Mouse (Mus musculus) CH12.LX (cell line): Measurements from ENCODE around the gene Cphx3. TPM values are rescaled to one million over a fixed set of nuclear protein-coding genes. Genes with fewer than 3 reads are reported as not detected.
"Not testable (repeated sequence)": the region's sequence is repeated elsewhere in the genome, so short reads cannot be mapped to it uniquely, and the experiment has no call there.

Source experiments
- DNase-seq: peaks from one replicate; pipeline ENCODE4 v3.0.0-alpha.2; 2013; ENCODE audit errors: extremely low read depth
- H3K27ac ChIP-seq: 2 replicates; pipeline ENCODE4 v1.5.1; 2012; ENCODE audit warnings: low read depth, mild to moderate bottlenecking, control low read depth, moderate library complexity; ENCODE audit not compliant: insufficient read depth
- H3K27me3 ChIP-seq: replicated peaks from 2 replicates; pipeline ENCODE3; 2012; ENCODE audit warnings: inconsistent platforms
- H3K36me3 ChIP-seq, 2 experiments: replicated peaks in 1 of 2; 2 replicates each; pipeline versions ENCODE3 to v1.6.1; 2012; ENCODE audit warnings: inconsistent platforms in 1 of 2, low read length in 1 of 2, mild to moderate bottlenecking in 1 of 2, mixed read lengths in 1 of 2, moderate library complexity in 1 of 2; ENCODE audit not compliant: control insufficient read depth in 1 of 2, insufficient read depth in 1 of 2
- H3K4me1 ChIP-seq, 2 experiments: 2 replicates each; pipeline ENCODE4 v1.6.1; 2012; ENCODE audit warnings: inconsistent platforms in 1 of 2, moderate library complexity in 1 of 2; ENCODE audit not compliant: insufficient read depth in 2 of 2, control insufficient read depth in 1 of 2
- H3K4me2 ChIP-seq: 2 replicates; pipeline ENCODE4 v1.6.1; 2012; ENCODE audit warnings: low read depth, mild to moderate bottlenecking, control low read depth; ENCODE audit not compliant: poor library complexity, insufficient read depth, severe bottlenecking
- H3K4me3 ChIP-seq, 3 experiments: fragments of 150-350 bp in 1 of 3; sonication (generic) in 1 of 3; replicated peaks in 1 of 3; 2 replicates each; pipeline versions ENCODE3 to v1.5.1; 2011 to 2012; ENCODE audit warnings: low read depth in 2 of 3, low read length in 2 of 3, mild to moderate bottlenecking in 2 of 3, moderate library complexity in 2 of 3, control low read depth in 1 of 3, improper control_type of control experiment in 1 of 3, inconsistent platforms in 1 of 3, mixed read lengths in 1 of 3; ENCODE audit not compliant: poor library complexity in 1 of 3
- H3K79me2 ChIP-seq: replicated peaks from 2 replicates; pipeline ENCODE4 v1.6.1; 2012; ENCODE audit warnings: mild to moderate bottlenecking, moderate library complexity; ENCODE audit not compliant: control insufficient read depth, poor library complexity, insufficient read depth, severe bottlenecking; ENCODE audit errors: extremely low read depth
- H3K9ac ChIP-seq: 2 replicates; pipeline ENCODE4 v1.6.1; 2012; ENCODE audit warnings: low read depth, mild to moderate bottlenecking, control low read depth, moderate library complexity; ENCODE audit not compliant: insufficient read depth
- H3K9me3 ChIP-seq: replicated peaks from 2 replicates; pipeline ENCODE3; 2012; ENCODE audit warnings: low read length, inconsistent platforms, mixed read lengths
- dilution Hi-C: fragments of 300-500 bp; cut with MboI; formaldehyde crosslinking; loops from 2 replicates; pipeline ENCODE4 v1.14.3; 2020; ENCODE audit warnings: low sequenced_read_pairs; ENCODE audit not compliant: extremely low pct_unique_long_range_greater_than_20kb, extremely low pct_ligation_motif_present
- in situ Hi-C: fragments of 300-500 bp; cut with MboI; formaldehyde crosslinking; loops from 3 replicates; pipeline ENCODE4 v1.14.3; 2019; ENCODE audit warnings: low sequenced_read_pairs, low pct_ligation_motif_present, low pct_unique_long_range_greater_than_20kb, mixed read lengths
- polyA plus RNA-seq: library from polyadenylated mRNA; unstranded; fragments of >175 nt; gene quantifications from 2 replicates; pipeline ENCODE4 v1.2.1, GENCODE M21; 2012; ENCODE audit warnings: low read depth; ENCODE audit not compliant: insufficient read length
- total RNA-seq, 2 experiments: library from RNA; depleted of rRNA; stranded (reverse); fragments of 300-350 nt in 1 of 2; fragments of >200 nt in 1 of 2; gene quantifications; 2 replicates each; pipeline ENCODE4 v1.2.3; 2012 to 2014

The Cphx3 gene
- total and polyA plus RNA-seq, 3 experiments: not detected

DNA sequence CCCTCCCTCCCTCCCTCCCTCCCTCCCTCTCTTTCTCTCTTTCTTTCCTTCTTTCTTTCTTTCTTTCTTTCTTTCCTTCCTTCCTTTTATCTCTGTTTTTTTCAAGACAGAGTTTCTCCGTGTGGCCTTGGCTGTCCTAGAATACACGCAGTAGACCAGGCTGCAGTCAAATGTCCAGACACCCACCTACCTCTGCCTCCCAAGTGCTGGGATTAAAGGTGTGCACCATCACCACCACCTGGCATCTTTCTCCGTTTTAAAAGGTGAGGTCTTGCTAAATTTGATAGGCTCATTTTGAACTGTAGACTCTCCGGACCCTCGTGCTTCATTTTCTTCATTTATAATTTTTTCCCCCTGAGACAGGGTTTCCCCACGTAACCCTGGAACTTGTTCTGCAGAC lies 881 bp upstream of the Cphx3 start, which contains the start of gene Cphx2:
Gene Cphx2 (plus strand): TSS at position 301 of the 400 bp plus-strand sequence.
- H3K79me2 ChIP-seq, dilution Hi-C loops: not testable (repeated sequence)

DNA sequence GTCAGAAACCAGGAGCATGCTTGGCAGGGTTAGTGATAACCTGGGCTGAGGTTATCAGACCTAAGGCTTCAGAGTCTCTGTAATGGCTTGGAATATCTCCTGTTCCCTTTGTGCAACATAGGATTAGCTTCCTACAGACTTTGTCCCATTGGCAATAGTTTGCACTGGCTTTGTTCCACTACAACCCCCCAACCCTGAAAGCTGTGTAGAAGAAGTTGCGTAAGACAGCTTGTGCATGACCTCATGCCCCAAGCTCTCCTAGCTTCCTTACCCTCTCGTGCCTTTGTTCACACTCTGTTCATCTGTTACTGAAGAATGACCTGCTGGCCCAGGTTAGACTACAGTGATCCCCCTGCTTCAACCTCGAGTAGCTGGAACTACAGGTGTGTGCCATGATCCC lies 15.5 kb downstream of the Cphx3 start:
- in situ Hi-C loops, H3K36me3 ChIP-seq, H3K4me2 ChIP-seq, H3K9me3 ChIP-seq, H3K4me3 ChIP-seq, H3K79me2 ChIP-seq, H3K27ac ChIP-seq, dilution Hi-C loops, H3K27me3 ChIP-seq, H3K4me1 ChIP-seq, DNase-seq, H3K9ac ChIP-seq: not testable (repeated sequence)

More for the DNA sequence above, 881 bp upstream of the Cphx3 start, which contains the start of gene Cphx2:
- H3K4me3 ChIP-seq, H3K9ac ChIP-seq, H3K27me3 ChIP-seq, DNase-seq, H3K9me3 ChIP-seq, H3K4me2 ChIP-seq, H3K36me3 ChIP-seq, in situ Hi-C loops, H3K27ac ChIP-seq, H3K4me1 ChIP-seq: not testable (repeated sequence)

DNA sequence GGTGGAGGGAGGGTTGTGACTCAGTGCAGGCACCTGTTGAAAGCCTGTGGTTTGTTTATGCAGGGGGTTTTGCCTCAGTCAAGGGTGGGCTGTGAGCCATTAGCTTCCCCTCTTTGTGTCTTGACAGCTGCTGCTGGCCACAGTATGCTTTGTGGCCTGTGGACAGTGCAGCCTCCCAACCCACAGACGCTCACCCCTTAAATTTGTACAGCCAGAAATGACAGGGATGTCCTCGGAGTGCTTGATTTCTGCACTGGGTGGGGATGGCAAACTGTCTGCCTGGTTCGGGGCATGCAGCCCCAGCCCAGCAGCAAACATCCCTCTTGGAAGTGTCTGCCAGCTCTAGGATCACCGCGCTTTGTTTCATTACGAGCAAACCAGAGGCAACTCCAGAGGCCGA lies 36.1 kb downstream of the Cphx3 start, which contains the start of gene Duxbl2:
Gene Duxbl2 (plus strand): TSS at position 200 of the 400 bp plus-strand sequence.
- H3K4me3 ChIP-seq, H3K36me3 ChIP-seq, H3K9me3 ChIP-seq, H3K27me3 ChIP-seq, DNase-seq, H3K27ac ChIP-seq, in situ Hi-C loops, H3K9ac ChIP-seq, H3K4me1 ChIP-seq, H3K4me2 ChIP-seq, H3K79me2 ChIP-seq, dilution Hi-C loops: not testable (repeated sequence)

DNA sequence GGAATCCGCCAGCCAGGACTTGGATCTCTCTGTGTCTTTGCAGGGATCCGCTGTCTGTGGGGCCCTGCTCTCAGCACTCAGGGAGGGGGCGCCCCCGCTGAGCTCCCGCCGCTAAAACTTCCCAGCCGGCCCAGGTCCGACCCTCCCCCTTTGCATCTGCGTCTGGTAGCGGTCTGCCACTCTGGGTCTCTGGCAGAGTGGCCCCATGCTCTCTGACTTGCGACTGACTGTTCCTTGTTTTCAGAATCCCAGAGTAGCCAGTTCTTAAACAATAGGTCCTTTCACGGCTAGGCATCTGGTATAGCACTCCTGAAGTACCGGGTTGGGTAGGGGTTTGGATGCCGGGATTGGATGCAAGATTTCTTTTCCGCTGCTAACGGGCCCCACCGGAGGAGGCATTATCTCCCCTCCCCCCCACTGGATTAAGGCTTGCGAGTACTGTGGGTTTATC lies 36.5 kb downstream of the Cphx3 start:
- dilution Hi-C loops, H3K9ac ChIP-seq: not testable (repeated sequence)

DNA sequence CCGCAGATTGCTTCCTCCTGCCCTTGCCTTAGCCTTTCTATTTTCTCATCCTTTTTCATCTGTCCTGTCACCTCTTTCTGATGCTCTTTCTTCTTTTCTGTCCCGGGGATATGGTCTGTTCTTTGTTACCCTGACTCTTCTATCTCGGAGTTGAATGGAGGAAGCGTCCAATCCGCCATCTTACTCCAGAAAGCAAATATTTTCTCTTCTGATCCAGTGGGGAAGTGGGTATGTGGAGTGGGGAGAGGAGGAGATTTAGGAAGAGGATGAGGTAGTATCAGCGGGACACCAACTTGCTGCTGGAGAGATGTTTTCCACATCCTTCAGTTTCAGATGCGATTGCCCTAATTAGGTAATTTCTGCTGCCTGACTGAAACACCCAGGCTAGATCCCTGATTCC lies 37.0 kb downstream of the Cphx3 start:
- dilution Hi-C loops: not testable (repeated sequence)

More for the DNA sequence above, 36.5 kb downstream of the Cphx3 start:
- H3K4me3 ChIP-seq, H3K4me2 ChIP-seq, H3K36me3 ChIP-seq, H3K27me3 ChIP-seq, H3K4me1 ChIP-seq, H3K27ac ChIP-seq, in situ Hi-C loops, H3K79me2 ChIP-seq, H3K9me3 ChIP-seq, DNase-seq: not testable (repeated sequence)

DNA sequence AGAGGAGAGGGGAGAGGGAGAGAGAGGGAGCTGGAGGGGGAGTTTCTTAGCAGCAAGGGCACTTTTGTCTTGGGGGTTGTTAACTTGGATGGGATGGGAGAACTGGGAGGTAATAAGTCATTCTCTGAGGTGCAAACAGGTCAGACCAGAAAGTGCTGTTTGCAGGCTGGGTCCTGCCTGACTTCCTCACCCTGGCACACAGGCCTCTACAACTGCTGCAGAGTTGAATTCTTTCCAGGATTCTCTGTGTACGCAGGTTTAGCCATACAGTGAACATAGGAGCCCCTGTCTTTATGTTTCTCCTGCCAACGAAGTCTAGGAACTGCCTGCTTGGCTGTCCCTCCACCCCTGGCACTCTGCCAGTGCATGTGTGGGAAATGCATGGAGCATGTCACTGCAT lies 65.0 kb downstream of the Cphx3 start:
- H3K9me3 ChIP-seq, H3K36me3 ChIP-seq, H3K4me2 ChIP-seq, H3K79me2 ChIP-seq, H3K9ac ChIP-seq, in situ Hi-C loops, H3K4me1 ChIP-seq, H3K4me3 ChIP-seq, H3K27me3 ChIP-seq, dilution Hi-C loops, DNase-seq, H3K27ac ChIP-seq: not testable (repeated sequence)

More for the DNA sequence above, 37.0 kb downstream of the Cphx3 start:
- H3K9me3 ChIP-seq, H3K27ac ChIP-seq, H3K9ac ChIP-seq, H3K4me2 ChIP-seq, in situ Hi-C loops, H3K4me1 ChIP-seq, H3K79me2 ChIP-seq, H3K36me3 ChIP-seq, H3K27me3 ChIP-seq, H3K4me3 ChIP-seq, DNase-seq: not testable (repeated sequence)
